Comparison of ENCODE assay signal across 8 mouse cellular contexts in the genomic region with DNA sequence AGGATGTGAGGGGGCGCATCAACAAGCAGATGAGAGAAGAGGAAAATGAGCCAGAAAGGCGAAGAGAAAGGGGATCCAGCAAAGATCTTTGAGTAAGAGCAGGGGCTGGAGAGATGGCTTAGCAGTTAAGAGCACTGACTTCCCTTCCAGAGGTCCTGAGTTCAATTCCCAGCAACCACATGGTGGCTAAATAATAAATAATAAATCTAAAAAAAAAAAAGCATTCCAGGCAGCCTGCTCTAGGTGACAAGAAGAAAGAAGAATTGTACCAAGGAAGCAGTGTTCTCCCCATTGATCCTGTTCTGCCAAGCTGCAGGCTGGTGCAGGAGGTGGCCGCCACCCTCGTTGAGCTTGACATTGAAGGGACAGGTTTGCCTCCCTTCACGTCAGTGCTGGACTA.
DNase-seq lines count a peak whose midpoint lies in the region; ATAC-seq and TF ChIP-seq lines count a peak whose summit lies in the region.

No protein-coding gene starts in this region.

- no peak overlapping the region for H3K27ac ChIP-seq in cerebellum, adult 2 months (ENCODE audit: insufficient read depth, low read length)
- H3K27ac ChIP-seq in spleen, adult 2 months (ENCODE audit: insufficient read depth, low read length) = no peak overlapping the region
- H3K27ac ChIP-seq in limb, embryonic 13.5 days = no peak overlapping the region
- no peak overlapping the region for H3K27ac ChIP-seq in stomach, embryonic 14.5 days (ENCODE audit: low read length)

- DNase-seq in cerebellum, adult 2 months = peak in 1 of 2 experiments; percentile 10
- no peak for DNase-seq in cerebellum, adult 9-11 months
- DNase-seq in spleen, adult 2 months (ENCODE audit: low read depth in 1 of 2, low spot score in 2 of 2) = no peak
- DNase-seq in spleen, postnatal 4 days (ENCODE audit: low spot score in 2 of 2) = no peak
- no peak for DNase-seq in spleen, adult 18-20 months
- no peak for DNase-seq in adrenal gland, adult 18-20 months (ENCODE audit: low spot score in 2 of 2)

- peak overlapping the region; percentile 90 for H3K4me2 ChIP-seq in limb, embryonic 13.5 days (replicated peaks)
- H3K4me2 ChIP-seq in stomach, embryonic 14.5 days (replicated peaks; ENCODE audit: low read depth, low read length) = peak overlapping the region; percentile 93

- no peaks in the 10 kb centered on the region for H3K27me3 ChIP-seq in cerebellum, adult 2 months (ENCODE audit: control insufficient read depth, insufficient read depth, low read length)
- H3K27me3 ChIP-seq in spleen, adult 2 months (ENCODE audit: control insufficient read depth, insufficient read depth, low read length) = no peaks in the 10 kb centered on the region
- H3K27me3 ChIP-seq in limb, embryonic 13.5 days = no peaks in the 10 kb centered on the region
- H3K27me3 ChIP-seq in stomach, embryonic 14.5 days (ENCODE audit: control insufficient read depth, insufficient read depth, low read length) = no peaks in the 10 kb centered on the region

- ATAC-seq in limb, embryonic 13.5 days (ENCODE audit: low FRiP score, low read depth) = no peak
- no peak for ATAC-seq in stomach, embryonic 14.5 days (ENCODE audit: insufficient number of reproducible peaks, insufficient read depth, low FRiP score, low read depth)

- H3K9me3 ChIP-seq in limb, embryonic 13.5 days = 0 out of 2 replicates have a peak, but pooled peaks cover 8% of the 10 kb centered on the region
- H3K9me3 ChIP-seq in stomach, embryonic 14.5 days (ENCODE audit: control insufficient read depth, low read depth, low read length) = no peaks in the 10 kb centered on the region

- WGBS in cerebellum, adult 2 months = 25% methylated on average over 5 of the region's 5 CpGs
- 64% methylated on average over 5 of the region's 5 CpGs for WGBS in spleen, adult 2 months
- 53% methylated on average over 5 of the region's 5 CpGs for WGBS in limb, embryonic 13.5 days
- WGBS in stomach, embryonic 14.5 days = 49% methylated on average over 5 of the region's 5 CpGs

- peaks cover 5% of the 10 kb centered on the region; the same call in 1 of the 2 replicates for H3K4me1 ChIP-seq in cerebellum, adult 2 months (ENCODE audit: control insufficient read depth, insufficient read depth, low read length)
- H3K4me1 ChIP-seq in spleen, adult 2 months (ENCODE audit: control insufficient read depth, insufficient read depth, insufficient read length) = peaks cover 3% of the 10 kb centered on the region; the same call in 1 of the 2 replicates
- H3K4me1 ChIP-seq in limb, embryonic 13.5 days = peaks cover 15% of the 10 kb centered on the region
- peaks cover 9% of the 10 kb centered on the region; the same call in 1 of the 2 replicates for H3K4me1 ChIP-seq in stomach, embryonic 14.5 days (ENCODE audit: control insufficient read depth, insufficient read depth, low read length)

- no peaks in the 10 kb centered on the region; the same call in 1 of the 2 replicates for H3K36me3 ChIP-seq in spleen, adult 2 months (ENCODE audit: control insufficient read depth, insufficient read depth, low read length)
- peaks cover 31% of the 10 kb centered on the region for H3K36me3 ChIP-seq in limb, embryonic 13.5 days
- H3K36me3 ChIP-seq in stomach, embryonic 14.5 days (ENCODE audit: control insufficient read depth, insufficient read depth, low read length) = no peaks in the 10 kb centered on the region; the same call in 1 of the 2 replicates

- peak overlapping the region; percentile 89 for H3K4me3 ChIP-seq in cerebellum, adult 2 months (replicated peaks; ENCODE audit: insufficient read depth, low read depth, low read length)
- H3K4me3 ChIP-seq in spleen, adult 2 months (ENCODE audit: extremely low read depth, insufficient read depth, insufficient read length) = peak overlapping the region; percentile 99; the same call in 1 of the 2 replicates
- peak overlapping the region; percentile 94 for H3K4me3 ChIP-seq in limb, embryonic 13.5 days
- H3K4me3 ChIP-seq in stomach, embryonic 14.5 days (ENCODE audit: low read depth, low read length) = peak overlapping the region; percentile 87

- peak overlapping the region; percentile 88 for H3K9ac ChIP-seq in limb, embryonic 13.5 days
- H3K9ac ChIP-seq in stomach, embryonic 14.5 days (replicated peaks; ENCODE audit: low read depth, low read length) = peak overlapping the region; percentile 79; the same call in 1 of the 2 replicates

- TF ChIP-seq POLR2A in cerebellum, adult 2 months (IDR thresholded peaks at IDR 0.05; ENCODE audit: borderline replicate concordance, insufficient read depth, low read length) = no peak
- TF ChIP-seq POLR2A in spleen, adult 2 months (IDR thresholded peaks at IDR 0.05; ENCODE audit: low read depth, low read length) = no peak

- no peak for TF ChIP-seq CTCF in cerebellum, adult 2 months (IDR thresholded peaks at IDR 0.05; ENCODE audit: borderline replicate concordance, insufficient read depth, low read depth, low read length)
- TF ChIP-seq CTCF in spleen, adult 2 months (IDR thresholded peaks at IDR 0.05; ENCODE audit: extremely low read depth, insufficient read depth, insufficient read length, insufficient replicate concordance) = no peak
